Mouse (Mus musculus): ENCODE results near the gene Acoxl.

DNA sequence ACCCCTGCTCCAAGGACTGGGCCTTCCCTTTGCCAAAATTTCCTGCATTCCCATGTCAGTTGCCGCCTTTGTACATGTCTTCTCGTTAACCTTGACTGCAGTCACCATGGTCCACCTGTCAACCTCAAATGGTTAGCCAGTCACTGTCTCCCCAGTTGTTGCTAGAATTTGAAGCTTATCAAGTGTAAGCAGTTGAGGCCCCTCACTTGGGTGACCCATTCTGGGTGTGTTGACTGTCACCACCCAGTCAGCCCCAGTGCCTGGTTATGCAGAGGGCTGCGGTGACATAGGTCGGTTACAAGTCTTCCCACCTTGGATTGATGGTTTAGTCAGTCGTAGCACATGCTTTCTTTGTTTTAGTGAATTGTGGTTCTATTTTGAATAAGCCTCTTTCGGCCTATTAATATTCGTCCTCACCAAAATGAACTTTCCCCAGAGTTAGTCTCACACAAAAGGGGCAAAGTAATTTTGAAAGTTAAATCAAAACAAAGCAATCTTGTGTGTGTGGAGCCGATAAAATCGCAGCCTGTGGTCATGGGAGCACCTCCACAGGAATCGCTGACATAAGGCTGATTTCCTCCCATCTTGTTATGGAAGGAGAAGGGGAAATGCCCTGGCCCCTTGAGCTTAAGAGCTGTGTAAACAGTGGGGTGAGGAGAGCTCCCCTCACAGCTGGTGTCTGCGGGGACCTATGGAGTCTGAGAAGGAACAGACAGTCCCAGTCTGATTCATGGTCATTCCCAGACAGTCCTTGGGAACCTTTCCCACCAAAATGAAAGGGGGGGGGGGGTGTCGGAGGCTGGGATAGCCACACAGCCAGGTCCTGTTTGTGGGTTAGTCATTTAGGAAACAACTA is 318.1 kb downstream of the Acoxl start:
- TF ChIP-seq POLR2A (IDR thresholded peaks at IDR 0.05; ENCODE audit: borderline replicate concordance, control insufficient read depth, low read depth, low read length) (no peak), CTCF (IDR thresholded peaks at IDR 0.05; ENCODE audit: control insufficient read depth, insufficient read depth, low read length) (no peak)
